Mouse (Mus musculus): Measurements from ENCODE around the gene Slc38a10. TPM values are rescaled to one million over a fixed set of nuclear protein-coding genes. Genes with fewer than 3 reads are reported as not detected.

Slc38a10 gene
- total RNA-seq (2021): 10 to 100 TPM; 81.4 to 86.5 TPM
- long read RNA-seq, full-length matches to known transcripts: 28 of 90 reads
- long read RNA-seq, partial matches to known transcripts: 11 of 90 reads
- long read RNA-seq, other reads (novel, unspliced or antisense): 51 of 90 reads

- DNase-seq (ENCODE audit: low spot score in 2 of 2): peak; percentile 99 to 100
Observed at GRCm38 (mm10) chr11:120151113-120151494, at the start of gene Slc38a10. Gene Slc38a10, minus strand, starts transcription at chr11:120151346.

GRCm38 (mm10) chr11:120200621-120201020, 49.5 kb upstream of the Slc38a10 start:
- no peak for DNase-seq (ENCODE audit: low spot score in 2 of 2)

- no peak for DNase-seq (ENCODE audit: low spot score in 2 of 2)
Observed at GRCm38 (mm10) chr11:120199766-120200165, 48.6 kb upstream of the Slc38a10 start.

GRCm38 (mm10) chr11:120198831-120199230, 47.7 kb upstream of the Slc38a10 start:
- DNase-seq (ENCODE audit: low spot score in 2 of 2): no peak

GRCm38 (mm10) chr11:120190526-120191412, 39.6 kb upstream of the Slc38a10 start:
- no peak for DNase-seq (ENCODE audit: low spot score in 2 of 2)

- peak; percentile 97 to 99 for DNase-seq (ENCODE audit: low spot score in 2 of 2)
Observed at GRCm38 (mm10) chr11:120189459-120190312, 38.5 kb upstream of the Slc38a10 start.

- DNase-seq (ENCODE audit: low spot score in 2 of 2): peak in 1 of 2 experiments; percentile 59
Observed at GRCm38 (mm10) chr11:120188481-120189441, 37.6 kb upstream of the Slc38a10 start.

GRCm38 (mm10) chr11:120188102-120188480, 36.9 kb upstream of the Slc38a10 start:
- DNase-seq (ENCODE audit: low spot score in 2 of 2): no peak

GRCm38 (mm10) chr11:120187236-120188101, 36.3 kb upstream of the Slc38a10 start:
- DNase-seq (ENCODE audit: low spot score in 2 of 2): no peak

- DNase-seq (ENCODE audit: low spot score in 2 of 2): no peak
Observed at GRCm38 (mm10) chr11:120186821-120187235, 35.7 kb upstream of the Slc38a10 start.

- no peak for DNase-seq (ENCODE audit: low spot score in 2 of 2)
Observed at GRCm38 (mm10) chr11:120186145-120186740, 35.1 kb upstream of the Slc38a10 start.

GRCm38 (mm10) chr11:120185316-120186141, 34.4 kb upstream of the Slc38a10 start:
- no peak for DNase-seq (ENCODE audit: low spot score in 2 of 2)

- no peak for DNase-seq (ENCODE audit: low spot score in 2 of 2)
Observed at GRCm38 (mm10) chr11:120184371-120185315, 33.5 kb upstream of the Slc38a10 start.

GRCm38 (mm10) chr11:120183708-120184107, 32.6 kb upstream of the Slc38a10 start:
- no peak for DNase-seq (ENCODE audit: low spot score in 2 of 2)

GRCm38 (mm10) chr11:120183180-120183579, 32.0 kb upstream of the Slc38a10 start:
- no peak for DNase-seq (ENCODE audit: low spot score in 2 of 2)

GRCm38 (mm10) chr11:120182396-120183030, 31.4 kb upstream of the Slc38a10 start:
- no peak for DNase-seq (ENCODE audit: low spot score in 2 of 2)

- DNase-seq (ENCODE audit: low spot score in 2 of 2): no peak
Observed at GRCm38 (mm10) chr11:120181379-120181778, 30.2 kb upstream of the Slc38a10 start.

Measured in layer of hippocampus, adult 18-20 months (tissue).